Mouse (Mus musculus) gastrocnemius, postnatal 10 days (tissue): ENCODE results near the gene Retnlb. TPM values are rescaled to one million over a fixed set of nuclear protein-coding genes. Genes with fewer than 3 reads are reported as not detected.
"Not testable (repeated sequence)": the region's sequence is repeated elsewhere in the genome, so short reads cannot be mapped to it uniquely, and the experiment has no call there.

ENCODE experiments used
- DNase-seq: peaks from one replicate; pipeline ENCODE4 v3.0.0; 2021; ENCODE audit warnings: mixed read lengths
- long read RNA-seq, 2 experiments: library from polyadenylated mRNA; stranded (forward); transcript quantifications; one replicate each; pipeline ENCODE4 v2.0.0; 2021
- total RNA-seq, 2 experiments: library from RNA; stranded (reverse); gene quantifications; 2 replicates each; pipeline ENCODE4 v1.2.3; 2021

The Retnlb gene
- not detected for total RNA-seq
- long read RNA-seq, experiment 1: 0 reads
- long read RNA-seq, experiment 2: 0 reads

DNA sequence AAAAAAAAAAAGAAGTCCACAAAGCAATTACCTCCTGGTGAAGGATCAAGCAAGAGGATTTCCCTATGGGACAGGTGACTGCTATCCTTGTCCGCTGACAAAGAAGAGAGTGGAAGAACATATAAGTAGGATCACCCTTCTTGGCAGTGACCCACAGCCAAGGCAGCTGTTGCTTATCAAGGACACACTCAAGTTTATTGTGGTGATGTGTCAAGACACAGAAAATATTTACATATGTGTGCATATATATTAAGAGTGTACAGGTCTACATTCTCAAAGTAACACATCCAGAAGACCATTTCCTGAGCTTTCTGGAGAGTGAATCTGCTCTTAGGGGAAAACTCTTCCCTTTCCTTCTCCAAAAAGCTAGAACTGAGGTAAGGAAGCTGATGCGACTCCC, at the start of gene Retnlb:
Gene Retnlb (plus strand): TSS at position 162 of the 400 bp plus-strand sequence.
- no peak for DNase-seq

- no peak for DNase-seq
Measured at GRCm38 (mm10) chr16:48769183-48769582, 47.5 kb upstream of the Retnlb start.

- DNase-seq: no peak
Measured at GRCm38 (mm10) chr16:48771971-48772445, 44.6 kb upstream of the Retnlb start, which contains the start of gene Trat1. Trat1 (minus strand) TSS chr16:48772021.

- no peak for DNase-seq
Measured at GRCm38 (mm10) chr16:48777254-48777653, 39.4 kb upstream of the Retnlb start.

- no peak for DNase-seq
Measured at GRCm38 (mm10) chr16:48786258-48786657, 30.4 kb upstream of the Retnlb start.

- DNase-seq: no peak
Measured at GRCm38 (mm10) chr16:48788704-48789185, 27.9 kb upstream of the Retnlb start.

- no peak for DNase-seq
Measured at GRCm38 (mm10) chr16:48798285-48798684, 18.4 kb upstream of the Retnlb start.

DNA sequence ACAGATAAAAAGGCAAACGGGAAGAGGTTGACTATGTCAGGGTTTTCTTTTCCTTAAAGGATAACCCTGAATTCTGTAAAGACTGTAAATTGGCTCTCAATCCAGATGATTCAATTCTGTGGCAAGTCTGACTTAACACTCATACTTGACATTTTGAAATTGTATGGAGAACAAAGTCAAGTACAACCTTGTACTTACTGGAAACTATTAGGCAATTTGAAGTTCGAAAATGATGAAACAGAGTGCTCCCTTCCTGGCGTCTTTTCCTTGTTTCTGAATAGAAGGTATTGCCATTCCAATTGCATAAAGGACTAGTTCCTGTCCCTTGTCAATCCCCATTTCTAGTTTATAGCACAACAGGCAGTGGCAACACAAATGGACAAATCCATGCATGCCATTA, 17.2 kb upstream of the Retnlb start:
- no peak for DNase-seq

DNA sequence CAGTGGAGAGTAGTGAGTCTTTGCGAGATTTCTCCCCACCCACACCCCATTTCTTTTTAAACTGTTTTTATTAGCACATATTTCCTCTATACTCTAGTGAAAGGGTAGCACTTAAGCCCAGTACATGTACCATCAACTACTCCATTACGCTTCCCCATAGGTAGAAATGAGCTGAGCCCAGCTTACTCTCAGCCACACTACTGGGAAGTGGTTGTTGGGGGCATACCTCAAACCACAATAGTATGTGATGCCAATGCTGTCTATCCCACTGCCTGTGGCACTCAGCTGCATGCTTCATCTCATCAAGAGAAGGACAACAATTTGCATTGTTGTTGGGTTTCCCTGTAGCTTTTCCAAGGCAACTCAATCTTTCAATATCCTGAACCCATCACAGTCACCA, 15.8 kb upstream of the Retnlb start:
- no peak for DNase-seq

- no peak for DNase-seq
Measured at GRCm38 (mm10) chr16:48805412-48805811, 11.2 kb upstream of the Retnlb start.

GRCm38 (mm10) chr16:48806521-48806920, 10.1 kb upstream of the Retnlb start:
- DNase-seq: no peak

DNA sequence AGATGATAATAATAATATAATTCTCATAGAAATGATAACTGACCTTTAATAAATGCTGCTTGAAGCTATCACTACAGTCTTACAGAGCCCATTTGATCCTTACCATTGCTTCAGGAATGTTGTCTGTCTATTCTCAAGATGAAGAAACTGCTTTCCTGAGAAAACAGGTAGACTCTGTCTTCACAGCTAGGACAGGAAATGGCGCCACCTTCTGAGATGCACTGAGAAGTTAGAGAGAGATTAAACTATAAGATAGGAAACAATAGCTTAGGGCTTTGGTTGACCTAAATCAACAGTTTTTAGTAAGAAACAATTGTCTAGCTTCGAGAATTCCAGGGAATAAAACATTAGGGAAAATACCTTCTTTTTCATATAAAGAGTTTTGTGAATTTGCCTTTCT, 7.3 kb upstream of the Retnlb start:
- no peak for DNase-seq

GRCm38 (mm10) chr16:48811881-48812436, 4.7 kb upstream of the Retnlb start:
- no peak for DNase-seq

GRCm38 (mm10) chr16:48818524-48818923, 1.9 kb downstream of the Retnlb start:
- DNase-seq: no peak

- DNase-seq: no peak
Measured at GRCm38 (mm10) chr16:48826474-48826873, 9.8 kb downstream of the Retnlb start.

GRCm38 (mm10) chr16:48827625-48828024, 11.0 kb downstream of the Retnlb start:
- DNase-seq: no peak

DNA sequence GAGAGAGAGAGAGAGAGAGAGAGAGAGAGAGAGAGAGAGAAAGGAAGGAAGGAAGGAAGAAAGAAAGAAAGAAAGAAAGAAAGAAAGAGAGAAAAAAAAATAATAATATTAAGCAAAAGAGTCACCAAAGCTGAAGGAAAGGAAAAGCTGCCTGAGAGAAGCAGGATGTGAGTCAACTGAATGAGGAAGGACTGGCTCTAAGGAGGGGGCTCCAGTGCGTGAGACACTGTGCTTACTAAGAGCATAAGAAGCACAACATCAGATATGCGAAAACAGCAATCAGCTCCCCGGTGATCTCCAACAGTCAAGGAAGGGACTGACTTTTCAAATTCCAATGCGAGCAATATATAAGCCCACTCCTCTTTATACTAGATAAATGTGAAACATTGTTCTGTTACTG, 12.4 kb downstream of the Retnlb start:
- DNase-seq: no peak

GRCm38 (mm10) chr16:48832055-48832454, 15.4 kb downstream of the Retnlb start:
- no peak for DNase-seq

DNA sequence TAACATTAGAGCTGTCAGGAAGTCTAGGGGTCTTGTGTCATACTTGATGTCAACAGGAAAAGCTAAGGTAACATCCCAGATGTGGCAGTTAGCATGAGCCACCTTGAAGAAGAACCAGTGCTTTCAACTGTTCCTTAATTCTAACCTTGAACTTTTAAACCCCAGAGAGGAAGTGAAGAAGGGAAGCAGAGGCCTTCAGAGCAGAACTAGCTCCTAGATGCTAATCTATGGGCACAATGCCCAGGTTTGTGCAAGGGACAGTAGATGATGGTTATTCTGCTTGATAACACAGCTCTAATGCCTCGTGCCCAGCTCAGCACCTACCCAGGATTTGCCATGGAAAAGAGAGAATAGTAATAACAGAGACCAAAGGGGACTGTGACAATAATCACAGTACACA, 17.0 kb downstream of the Retnlb start:
- DNase-seq: not testable (repeated sequence)

- no peak for DNase-seq
Measured at GRCm38 (mm10) chr16:48842266-48842665, 25.6 kb downstream of the Retnlb start, which contains the start of gene Retnla. Retnla (plus strand) TSS chr16:48842551.

DNA sequence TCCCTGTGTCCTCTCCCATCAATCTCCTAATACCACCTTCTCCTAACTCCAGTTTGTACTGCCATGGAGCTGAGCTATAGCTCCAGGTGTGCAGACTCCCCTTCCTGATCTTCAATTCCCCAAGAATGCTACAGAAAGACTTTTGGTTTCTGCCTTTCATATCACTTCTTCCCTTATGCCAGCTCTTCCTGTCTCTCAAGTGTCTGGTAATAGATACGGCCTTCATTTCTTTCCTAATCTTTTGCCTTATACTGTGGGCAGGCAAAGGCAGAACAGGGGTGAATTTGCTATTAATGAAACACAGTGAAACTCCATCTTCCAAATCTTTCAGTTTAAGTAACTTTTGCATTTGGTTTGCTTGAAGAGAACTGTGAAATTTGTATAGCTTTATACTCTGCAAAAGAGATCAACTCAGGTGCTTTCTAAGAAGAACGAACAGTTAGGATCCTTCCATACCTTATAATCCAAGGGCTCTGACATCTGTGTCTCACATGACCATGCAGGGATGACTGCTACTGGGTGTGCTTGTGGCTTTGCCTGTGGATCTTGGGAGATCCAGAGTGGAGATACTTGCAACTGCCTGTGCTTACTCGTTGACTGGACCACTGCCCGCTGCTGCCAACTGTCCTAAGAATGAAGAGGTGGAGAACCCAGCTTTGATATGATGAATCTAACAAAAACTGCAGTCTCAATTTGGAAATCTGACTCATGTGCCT, 27.2 kb downstream of the Retnlb start:
- DNase-seq: no peak

DNA sequence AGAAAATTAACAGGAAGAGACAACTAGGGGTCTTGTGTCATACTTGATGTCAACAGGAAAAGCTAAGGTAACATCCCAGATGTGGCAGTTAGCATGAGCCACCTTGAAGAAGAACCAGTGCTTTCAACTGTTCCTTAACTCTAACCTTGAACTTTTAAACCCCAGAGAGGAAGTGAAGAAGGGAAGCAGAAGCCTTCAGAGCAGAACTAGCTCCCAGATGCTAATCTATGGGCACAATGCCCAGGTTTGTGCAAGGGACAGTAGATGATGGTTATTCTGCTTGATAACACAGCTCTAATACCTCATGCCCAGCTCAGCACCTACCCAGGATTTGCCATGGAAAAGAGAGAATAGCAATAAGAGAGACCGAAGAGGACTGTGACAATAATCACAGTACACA, 48.3 kb downstream of the Retnlb start:
- DNase-seq: not testable (repeated sequence)

GRCm38 (mm10) chr16:48867690-48868089, 51.0 kb downstream of the Retnlb start:
- no peak for DNase-seq
